Mouse (Mus musculus): ENCODE measurements around the gene Tpi1. TPM values are rescaled to one million over a fixed set of nuclear protein-coding genes. Genes with fewer than 3 reads are reported as not detected.

Gene Tpi1
- 440 and 731 TPM in 2 replicates for total RNA-seq (2012; rRNA removed)
- 1,000 to 10,000 TPM in 1 of 2 experiments, 100 to 1,000 TPM in 1; 102 to 1,182 TPM for polyA plus RNA-seq (2012; ENCODE audit: insufficient read depth in 1 of 2, insufficient read length in 2 of 2, low read depth in 1 of 2, low replicate concordance in 2 of 2, missing spikeins in 1 of 2)

GRCm38 (mm10) chr6:124813933-124814332, at the start of gene Tpi1:
TSS of gene Tpi1 (minus strand) at chr6:124814296.
- Histone ChIP-seq H3K27me3 (ENCODE audit: control insufficient read depth in 1 of 2, insufficient read depth in 2 of 2, low read length in 2 of 2) (no peaks in the 10 kb centered on the region), H3K79me2 (ENCODE audit: control insufficient read depth, insufficient read depth, low read length, poor library complexity) (peaks cover 19% of the 10 kb centered on the region), H3K36me3 (ENCODE audit: control insufficient read depth in 1 of 2, insufficient read depth in 2 of 2, low read length in 2 of 2) (peaks cover 6 to 11% of the 10 kb centered on the region in 2 experiments), H3K4me1 (ENCODE audit: control insufficient read depth in 1 of 2, insufficient read depth in 2 of 2, low read length in 2 of 2) (peaks cover 0 to 19% of the 10 kb centered on the region in 2 experiments; a peak in 3 of 4 replicates), H3K9ac (ENCODE audit: control insufficient read depth, low read depth, low read length, poor library complexity, severe bottlenecking) (peak within 1 kb of the TSS; percentile 73), H3K27ac (ENCODE audit: control insufficient read depth, low read depth, low read length) (peak within 1 kb of the TSS; percentile 32), H3K4me3 (ENCODE audit: control insufficient read depth in 1 of 2, insufficient read depth in 1 of 2, low read depth in 2 of 2, low read length in 2 of 2) (peak within 1 kb of the TSS; percentile 72 to 78), H3K9me3 (replicated peaks; ENCODE audit: insufficient read depth, low read length) (no peaks in the 10 kb centered on the region)
- TF ChIP-seq UBTF (IDR thresholded peaks at IDR 0.05; ENCODE audit: borderline replicate concordance, insufficient read depth, low read depth, low read length), result no peak
- no peak for TF ChIP-seq USF2 (IDR thresholded peaks at IDR 0.05; ENCODE audit: borderline replicate concordance in 1 of 2, insufficient read depth in 1 of 2, low read depth in 1 of 2, low read length in 2 of 2)
- no peak for TF ChIP-seq NRF1 (IDR thresholded peaks at IDR 0.05; ENCODE audit: insufficient read depth, low read depth, low read length, poor library complexity, severe bottlenecking)
- no peak for TF ChIP-seq TAL1 (IDR thresholded peaks at IDR 0.05; ENCODE audit: low read length)
- no peak for TF ChIP-seq MEF2A (IDR thresholded peaks at IDR 0.05; ENCODE audit: extremely low read depth, insufficient replicate concordance, low read depth, low read length, poor library complexity, severe bottlenecking)
- peak; percentile 52 for TF ChIP-seq MXI1 (IDR thresholded peaks at IDR 0.05; ENCODE audit: low read depth, low read length)
- TF ChIP-seq ZMIZ1 (IDR thresholded peaks at IDR 0.05; ENCODE audit: low read depth, low read length), result peak; percentile 99
- TF ChIP-seq POLR2A (IDR thresholded peaks at IDR 0.05; ENCODE audit: control insufficient read depth in 1 of 2, insufficient read depth in 1 of 2, low read depth in 1 of 2, low read length in 2 of 2, poor library complexity in 1 of 2), result peak; percentile 78 to 99
- TF ChIP-seq TBP (IDR thresholded peaks at IDR 0.05; ENCODE audit: low read depth, low read length), result peak; percentile 99
- no peak for TF ChIP-seq USF1 (IDR thresholded peaks at IDR 0.05; ENCODE audit: low read depth, low read length)
- TF ChIP-seq GABPA (IDR thresholded peaks at IDR 0.05; ENCODE audit: low read depth, low read length), result no peak
- peak; percentile 77; the same call in 1 of the 2 replicates for TF ChIP-seq POLR2AphosphoS5 (IDR thresholded peaks at IDR 0.05; ENCODE audit: borderline replicate concordance, low read depth, low read length)
- TF ChIP-seq NELFE (IDR thresholded peaks at IDR 0.05; ENCODE audit: low read depth, low read length), result peak; percentile 99
- no peak for TF ChIP-seq RCOR1 (IDR thresholded peaks at IDR 0.05; ENCODE audit: low read depth, low read length)
- TF ChIP-seq EP300 (IDR thresholded peaks at IDR 0.05; ENCODE audit: low read depth in 1 of 2, low read length in 2 of 2), result no peak
- TF ChIP-seq BHLHE40 (IDR thresholded peaks at IDR 0.05; ENCODE audit: borderline replicate concordance, low read depth, low read length), result no peak
- peak; percentile 98 for TF ChIP-seq POLR2AphosphoS2 (IDR thresholded peaks at IDR 0.05; ENCODE audit: low read length)
- TF ChIP-seq TCF12 (IDR thresholded peaks at IDR 0.05; ENCODE audit: low read depth, low read length), result 0 out of 2 replicates have a peak, but pooled peaks have one; percentile 54
- TF ChIP-seq SMC3 (IDR thresholded peaks at IDR 0.05; ENCODE audit: low read depth, low read length), result no peak
- no peak for TF ChIP-seq JUND (IDR thresholded peaks at IDR 0.05; ENCODE audit: low read depth, low read length)
- peak; percentile 37 for TF ChIP-seq CHD2 (IDR thresholded peaks at IDR 0.05; ENCODE audit: low read length)
- TF ChIP-seq GATA1 (IDR thresholded peaks at IDR 0.05; ENCODE audit: low read depth, low read length), result no peak
- no peak for TF ChIP-seq HCFC1 (IDR thresholded peaks at IDR 0.05; ENCODE audit: low read depth, low read length)
- peak; percentile 40; the same call in 1 of the 2 replicates for TF ChIP-seq ELF1 (IDR thresholded peaks at IDR 0.05; ENCODE audit: low read depth, low read length)
- no peak for TF ChIP-seq RAD21 (IDR thresholded peaks at IDR 0.05; ENCODE audit: low read depth, low read length)
- no peak for TF ChIP-seq MAFK (IDR thresholded peaks at IDR 0.05; ENCODE audit: borderline replicate concordance, low read depth, low read length)
- TF ChIP-seq ZNF384 (IDR thresholded peaks at IDR 0.05; ENCODE audit: low read depth, low read length), result no peak
- 0 out of 2 replicates have a peak, but pooled peaks have one; percentile 24 for TF ChIP-seq CHD1 (IDR thresholded peaks at IDR 0.05; ENCODE audit: low read depth, low read length)
- TF ChIP-seq MYC (IDR thresholded peaks at IDR 0.05; ENCODE audit: low read depth, low read length), result 0 out of 2 replicates have a peak, but pooled peaks have one; percentile 16
- TF ChIP-seq MAZ (IDR thresholded peaks at IDR 0.05; ENCODE audit: low read depth, low read length), result peak; percentile 73
- TF ChIP-seq SIN3A (IDR thresholded peaks at IDR 0.05; ENCODE audit: low read length), result no peak; the same call in none of the 2 replicates
- no peak for TF ChIP-seq ZKSCAN1 (IDR thresholded peaks at IDR 0.05; ENCODE audit: low read depth, low read length)
- no peak for TF ChIP-seq CTCF (IDR thresholded peaks at IDR 0.05 in 2 of 3, conservative IDR thresholded peaks at IDR 0.05 in 1 of 3; ENCODE audit: control insufficient read depth in 1 of 3, insufficient read depth in 1 of 3, low read depth in 2 of 3, low read length in 3 of 3, poor library complexity in 1 of 3, severe bottlenecking in 1 of 3)
- DNase-seq (ENCODE audit: low read depth, low spot score), result peak; percentile 93
